Mouse (Mus musculus): ENCODE results near the gene Ptpn13. TPM values are rescaled to one million over a fixed set of nuclear protein-coding genes. Genes with fewer than 3 reads are reported as not detected.

Ptpn13 gene
- polyA plus RNA-seq, 1 experiment from 2014 or later: 6.9 TPM

DNA sequence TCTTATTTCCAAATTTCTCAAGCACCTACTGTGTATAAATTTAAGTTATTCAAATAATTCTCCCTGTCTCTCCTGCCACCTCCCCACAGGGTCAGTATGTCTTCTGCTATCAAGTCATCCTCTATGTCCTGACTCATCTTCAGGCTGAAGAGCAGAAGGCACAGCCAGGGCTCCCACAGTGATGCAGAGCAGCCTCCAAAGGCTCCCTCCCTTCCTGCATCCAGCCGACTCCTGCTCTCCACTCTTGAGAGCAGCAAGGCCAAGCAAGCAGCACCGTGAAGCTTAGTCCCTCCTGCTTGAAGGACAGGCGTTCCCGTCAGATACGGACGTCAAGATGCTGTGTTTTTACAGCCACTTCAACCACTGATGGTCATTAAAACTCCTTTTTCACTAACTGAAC is 172.6 kb downstream of the Ptpn13 start:
- no peaks in the 10 kb centered on the region for H3K9me3 ChIP-seq
- peaks cover 42% of the 10 kb centered on the region for H3K4me1 ChIP-seq
- ATAC-seq (ENCODE audit: extremely low read depth, insufficient number of reproducible peaks, low FRiP score, low TSS enrichment): no peak
- peak overlapping the region; percentile 20; the same call in 1 of the 2 replicates for H3K27ac ChIP-seq (replicated peaks)
- no peak overlapping the region for H3K9ac ChIP-seq
- peaks cover 7% of the 10 kb centered on the region; the same call in 1 of the 2 replicates for H3K36me3 ChIP-seq
- WGBS: 56% methylated on average over 6 of the region's 6 CpGs
- H3K4me2 ChIP-seq: no peak overlapping the region
- no peaks in the 10 kb centered on the region for H3K27me3 ChIP-seq (replicated peaks)
- no peak overlapping the region for H3K4me3 ChIP-seq

DNA sequence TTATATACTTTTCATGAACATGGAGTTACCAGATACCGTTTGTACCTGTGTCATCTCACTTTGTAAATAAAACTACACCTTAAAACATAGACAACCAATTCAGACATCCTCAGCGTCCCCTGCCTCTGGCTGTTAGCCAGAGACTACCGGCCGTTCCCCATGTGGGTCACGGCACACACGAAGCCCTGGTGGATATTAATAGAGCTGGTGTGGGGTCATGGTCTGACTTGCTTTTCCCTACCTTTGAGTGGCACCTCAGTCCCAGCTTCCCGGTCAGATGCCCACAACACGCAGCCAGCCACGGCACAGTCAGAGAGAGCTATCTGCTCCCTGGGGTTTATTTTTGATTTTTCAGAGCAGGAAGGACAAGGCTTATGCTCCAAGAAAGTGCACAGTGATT is 173.3 kb downstream of the Ptpn13 start:
- H3K4me3 ChIP-seq: no peak overlapping the region
- H3K9ac ChIP-seq: no peak overlapping the region
- no peaks in the 10 kb centered on the region for H3K27me3 ChIP-seq (replicated peaks)
- no peak overlapping the region for H3K4me2 ChIP-seq
- H3K4me1 ChIP-seq: peaks cover 42% of the 10 kb centered on the region
- H3K9me3 ChIP-seq: no peaks in the 10 kb centered on the region
- 50% methylated on average over 9 of the region's 9 CpGs for WGBS
- H3K36me3 ChIP-seq: peaks cover 7% of the 10 kb centered on the region; the same call in 1 of the 2 replicates
- peak overlapping the region; percentile 42 for H3K27ac ChIP-seq (replicated peaks)
- ATAC-seq (ENCODE audit: extremely low read depth, insufficient number of reproducible peaks, low FRiP score, low TSS enrichment): no peak

DNA sequence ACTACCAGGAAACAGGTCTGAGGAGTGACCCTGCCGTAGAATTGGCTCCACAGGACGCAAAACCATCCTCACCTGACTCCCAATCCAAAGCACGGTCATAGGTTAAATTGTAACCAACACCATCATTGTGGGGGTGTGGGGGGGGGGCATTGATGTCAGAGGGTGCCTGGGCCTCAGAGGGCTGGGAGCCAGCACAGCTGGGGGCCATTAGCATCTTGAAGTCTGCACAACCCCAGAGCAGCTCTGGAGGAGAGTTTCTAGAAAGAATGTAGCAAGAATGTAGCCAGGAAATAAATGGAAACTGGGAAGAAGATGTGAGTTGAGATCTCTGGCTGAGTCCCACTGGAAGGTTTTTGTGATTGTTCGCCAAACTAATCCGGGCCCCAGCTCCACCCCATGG is 173.9 kb downstream of the Ptpn13 start:
- H3K4me2 ChIP-seq: no peak overlapping the region
- no peaks in the 10 kb centered on the region for H3K27me3 ChIP-seq (replicated peaks)
- peak overlapping the region; percentile 42; the same call in 1 of the 2 replicates for H3K27ac ChIP-seq (replicated peaks)
- 84% methylated on average over 5 of the region's 5 CpGs for WGBS
- H3K9me3 ChIP-seq: no peaks in the 10 kb centered on the region
- H3K9ac ChIP-seq: no peak overlapping the region
- H3K4me3 ChIP-seq: no peak overlapping the region
- 0 out of 2 replicates have a peak, but pooled peaks cover 4% of the 10 kb centered on the region for H3K36me3 ChIP-seq
- H3K4me1 ChIP-seq: peaks cover 42% of the 10 kb centered on the region
- ATAC-seq (ENCODE audit: extremely low read depth, insufficient number of reproducible peaks, low FRiP score, low TSS enrichment): no peak

DNA sequence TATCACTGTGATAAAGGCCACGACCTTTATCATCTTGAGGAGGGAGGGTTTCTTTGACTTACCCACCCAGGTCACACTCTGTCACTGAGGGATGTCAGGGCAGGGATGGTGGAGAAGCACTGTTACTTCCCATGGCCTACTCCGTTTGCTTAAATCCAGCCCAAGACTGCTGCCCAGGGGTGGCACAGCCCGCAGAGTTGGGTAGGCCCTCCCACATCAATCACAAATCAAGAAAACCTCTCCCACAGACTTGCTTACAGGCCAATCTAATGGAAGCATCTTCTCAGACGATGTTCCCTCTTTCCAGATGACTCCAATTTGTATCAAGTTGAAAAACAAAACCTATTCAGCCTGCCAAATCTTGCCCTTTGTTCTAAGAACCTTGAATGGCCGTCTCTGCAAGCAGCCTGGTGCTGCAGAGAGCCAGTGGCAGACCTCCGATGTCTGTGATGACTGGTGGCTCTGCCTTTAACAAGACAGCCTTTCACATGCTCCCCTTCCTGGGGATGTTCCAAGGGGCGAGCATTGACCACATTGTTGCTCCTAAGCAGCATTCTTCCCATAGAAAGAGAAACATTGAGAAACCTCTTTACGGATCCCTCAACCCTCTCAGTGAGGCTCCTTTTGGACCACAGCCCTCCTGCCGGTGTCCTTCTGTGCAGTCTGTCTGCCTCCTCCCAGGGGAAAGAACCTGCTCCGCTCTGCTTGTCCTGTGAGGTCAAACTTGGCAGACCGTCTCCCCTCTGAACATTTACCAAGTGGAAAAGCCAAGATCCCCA is 178.3 kb downstream of the Ptpn13 start:
- H3K27ac ChIP-seq (replicated peaks): no peak overlapping the region
- 72% methylated on average over 11 of the region's 11 CpGs for WGBS
- H3K9ac ChIP-seq: no peak overlapping the region
- peaks cover 11% of the 10 kb centered on the region for H3K4me1 ChIP-seq
- H3K36me3 ChIP-seq: no peaks in the 10 kb centered on the region
- no peak overlapping the region for H3K4me2 ChIP-seq
- H3K4me3 ChIP-seq: no peak overlapping the region
- no peaks in the 10 kb centered on the region for H3K27me3 ChIP-seq (replicated peaks)
- no peaks in the 10 kb centered on the region for H3K9me3 ChIP-seq
- ATAC-seq (ENCODE audit: extremely low read depth, insufficient number of reproducible peaks, low FRiP score, low TSS enrichment): no peak

DNA sequence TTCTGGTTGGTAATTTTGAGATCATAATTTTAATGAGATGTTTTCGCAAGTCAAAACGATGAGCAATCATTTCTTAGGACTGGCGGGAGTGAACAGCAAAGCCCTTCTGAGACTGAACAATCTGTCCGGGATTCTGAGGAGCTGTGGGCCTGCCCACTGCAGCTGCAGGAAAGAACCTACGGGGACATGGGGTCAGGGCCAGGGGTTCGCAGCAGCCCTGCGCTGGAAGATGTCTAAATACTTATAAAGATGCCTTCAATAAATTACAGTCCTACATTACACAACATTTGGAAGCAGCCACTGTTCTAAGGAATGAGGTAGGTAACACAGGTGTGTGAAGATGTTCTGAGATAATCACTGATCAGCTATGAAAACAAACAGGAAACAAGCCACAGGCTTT is 180.7 kb downstream of the Ptpn13 start:
- no peaks in the 10 kb centered on the region for H3K36me3 ChIP-seq
- WGBS: 81% methylated on average over 7 of the region's 7 CpGs
- ATAC-seq (ENCODE audit: extremely low read depth, insufficient number of reproducible peaks, low FRiP score, low TSS enrichment): no peak
- H3K9ac ChIP-seq: no peak overlapping the region
- no peak overlapping the region for H3K27ac ChIP-seq (replicated peaks)
- no peak overlapping the region for H3K4me3 ChIP-seq
- no peaks in the 10 kb centered on the region for H3K4me1 ChIP-seq
- no peak overlapping the region for H3K4me2 ChIP-seq
- no peaks in the 10 kb centered on the region for H3K9me3 ChIP-seq
- no peaks in the 10 kb centered on the region for H3K27me3 ChIP-seq (replicated peaks)

DNA sequence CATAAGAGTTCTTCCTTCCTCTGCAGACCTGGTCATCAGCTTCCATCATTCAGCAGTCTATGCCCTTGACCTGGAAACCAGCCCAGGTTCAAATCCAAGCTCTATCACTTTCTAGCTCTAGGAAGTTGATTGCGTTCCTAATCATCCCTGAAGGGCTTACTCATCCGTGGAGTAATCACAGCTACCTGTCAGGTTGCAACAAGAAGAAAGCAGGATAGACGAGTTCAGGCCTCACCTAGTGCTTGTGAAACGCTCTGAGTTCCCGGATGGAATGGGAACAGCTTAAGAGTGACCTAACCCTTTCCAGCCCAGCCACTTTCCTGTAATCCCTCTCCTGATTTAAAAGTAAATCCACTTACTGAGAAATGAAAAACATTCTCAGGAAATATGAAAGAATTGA is 185.2 kb downstream of the Ptpn13 start:
- no peaks in the 10 kb centered on the region for H3K4me1 ChIP-seq
- H3K27ac ChIP-seq (replicated peaks): no peak overlapping the region
- H3K9ac ChIP-seq: no peak overlapping the region
- 54% methylated on average over 5 of the region's 5 CpGs for WGBS
- no peaks in the 10 kb centered on the region for H3K27me3 ChIP-seq (replicated peaks)
- H3K9me3 ChIP-seq: no peaks in the 10 kb centered on the region
- ATAC-seq (ENCODE audit: extremely low read depth, insufficient number of reproducible peaks, low FRiP score, low TSS enrichment): no peak
- H3K36me3 ChIP-seq: no peaks in the 10 kb centered on the region
- H3K4me2 ChIP-seq: no peak overlapping the region
- H3K4me3 ChIP-seq: no peak overlapping the region

DNA sequence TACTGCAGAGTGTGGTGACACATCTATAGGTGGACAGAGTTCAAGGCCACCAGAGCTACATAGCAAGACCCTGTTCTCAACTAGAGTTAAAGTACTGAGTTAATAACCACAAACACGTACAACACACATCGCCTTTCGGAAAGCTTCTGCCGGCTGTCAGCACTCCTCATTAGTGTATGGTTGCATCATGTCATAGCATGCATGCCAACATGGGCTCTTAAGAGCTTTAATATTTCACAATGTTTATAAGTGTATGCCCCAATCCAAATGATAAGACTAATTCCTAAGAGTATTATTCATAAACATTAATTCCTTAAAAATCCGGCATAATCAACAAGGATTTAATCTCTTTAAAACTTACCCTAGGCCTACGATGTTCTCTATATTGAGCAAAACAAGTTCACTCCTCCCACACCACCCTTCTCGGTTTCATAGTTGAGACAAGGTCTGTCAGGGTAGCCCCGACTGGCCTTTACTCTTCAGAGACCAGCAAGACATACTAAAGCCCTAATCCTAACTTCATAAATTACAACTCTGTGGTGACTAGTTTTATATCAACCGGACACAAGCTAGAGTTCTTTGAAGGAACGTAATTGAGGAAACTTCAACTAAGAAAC is 186.0 kb downstream of the Ptpn13 start:
- no peak overlapping the region for H3K4me2 ChIP-seq
- no peaks in the 10 kb centered on the region for H3K36me3 ChIP-seq
- H3K4me3 ChIP-seq: no peak overlapping the region
- no peaks in the 10 kb centered on the region for H3K27me3 ChIP-seq (replicated peaks)
- ATAC-seq (ENCODE audit: extremely low read depth, insufficient number of reproducible peaks, low FRiP score, low TSS enrichment): no peak
- WGBS: 79% methylated on average over 10 of the region's 10 CpGs
- H3K9me3 ChIP-seq: no peaks in the 10 kb centered on the region
- H3K27ac ChIP-seq (replicated peaks): no peak overlapping the region
- no peak overlapping the region for H3K9ac ChIP-seq
- H3K4me1 ChIP-seq: no peaks in the 10 kb centered on the region

DNA sequence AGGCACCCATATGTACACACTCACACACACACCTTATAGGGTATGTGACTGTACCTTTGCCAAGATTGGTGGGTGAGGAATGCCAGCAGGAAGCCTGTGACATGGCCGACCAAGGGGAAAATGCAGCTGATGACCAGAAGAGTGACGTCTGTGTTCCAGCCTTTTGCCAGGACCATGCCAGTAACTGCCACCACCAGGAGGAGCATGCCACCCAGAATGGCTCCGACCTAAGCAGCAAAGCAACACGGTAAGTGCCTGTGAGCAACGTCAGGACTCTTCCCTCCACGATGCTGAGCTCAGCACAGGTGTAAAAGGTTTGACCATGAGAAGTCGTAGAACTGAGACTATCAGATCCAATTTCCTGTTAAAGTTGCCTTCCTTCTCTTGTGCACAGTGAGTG is 187.3 kb downstream of the Ptpn13 start:
- 75% methylated on average over 7 of the region's 7 CpGs for WGBS
- ATAC-seq (ENCODE audit: extremely low read depth, insufficient number of reproducible peaks, low FRiP score, low TSS enrichment): no peak
- H3K27ac ChIP-seq (replicated peaks): no peak overlapping the region
- no peak overlapping the region for H3K4me3 ChIP-seq
- H3K4me2 ChIP-seq: no peak overlapping the region
- H3K27me3 ChIP-seq (replicated peaks): no peaks in the 10 kb centered on the region
- H3K9me3 ChIP-seq: no peaks in the 10 kb centered on the region
- no peak overlapping the region for H3K9ac ChIP-seq
- no peaks in the 10 kb centered on the region for H3K36me3 ChIP-seq
- no peaks in the 10 kb centered on the region for H3K4me1 ChIP-seq

DNA sequence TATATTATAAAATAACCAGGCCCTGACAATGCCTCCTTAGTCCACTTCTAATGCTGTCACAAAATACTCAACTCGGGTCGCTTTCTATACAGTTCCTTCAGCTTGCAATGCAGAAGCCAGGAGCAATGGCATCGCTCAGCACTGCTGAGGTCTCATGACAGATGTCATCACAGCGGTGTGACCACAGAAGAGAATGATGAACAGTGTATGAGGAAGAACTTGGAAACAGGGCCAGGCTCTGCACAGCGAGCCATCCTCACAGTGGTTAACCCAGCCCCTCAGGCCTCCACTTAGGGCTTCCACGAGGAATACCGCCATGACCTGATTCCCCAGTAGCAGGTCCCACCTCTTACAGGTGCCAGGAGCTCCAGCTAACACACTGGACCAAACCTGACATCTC is 189.4 kb downstream of the Ptpn13 start:
- 80% methylated on average over 7 of the region's 7 CpGs for WGBS
- H3K36me3 ChIP-seq: no peaks in the 10 kb centered on the region
- H3K4me1 ChIP-seq: no peaks in the 10 kb centered on the region
- no peaks in the 10 kb centered on the region for H3K9me3 ChIP-seq
- no peak for ATAC-seq (ENCODE audit: extremely low read depth, insufficient number of reproducible peaks, low FRiP score, low TSS enrichment)
- no peak overlapping the region for H3K4me2 ChIP-seq
- no peak overlapping the region for H3K4me3 ChIP-seq
- no peak overlapping the region for H3K27ac ChIP-seq (replicated peaks)
- no peaks in the 10 kb centered on the region for H3K27me3 ChIP-seq (replicated peaks)
- H3K9ac ChIP-seq: no peak overlapping the region

DNA sequence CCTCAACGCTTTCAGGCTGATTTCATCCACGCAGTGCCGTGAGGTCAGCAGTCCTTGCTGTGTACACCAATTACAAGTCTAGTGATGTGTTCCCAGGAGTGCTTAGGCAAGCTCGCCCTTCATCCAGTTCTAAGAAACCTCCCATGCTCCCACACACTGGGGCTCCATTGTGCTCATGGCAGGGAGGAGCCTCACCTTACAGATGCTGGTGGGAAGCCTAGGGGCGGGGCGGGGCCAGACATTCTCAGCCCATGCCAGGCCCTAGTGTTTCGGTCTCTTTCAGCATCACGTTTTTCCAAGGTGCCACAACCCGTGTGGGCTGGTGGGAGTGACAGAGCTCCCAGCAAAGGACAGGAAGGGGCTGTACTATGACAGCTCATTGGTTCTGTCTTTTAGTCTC is 192.2 kb downstream of the Ptpn13 start:
- no peak overlapping the region for H3K27ac ChIP-seq (replicated peaks)
- no peak for ATAC-seq (ENCODE audit: extremely low read depth, insufficient number of reproducible peaks, low FRiP score, low TSS enrichment)
- 79% methylated on average over 9 of the region's 9 CpGs for WGBS
- no peaks in the 10 kb centered on the region for H3K36me3 ChIP-seq
- no peaks in the 10 kb centered on the region for H3K27me3 ChIP-seq (replicated peaks)
- H3K9me3 ChIP-seq: no peaks in the 10 kb centered on the region
- H3K4me1 ChIP-seq: peaks cover 21% of the 10 kb centered on the region
- H3K9ac ChIP-seq: no peak overlapping the region
- H3K4me3 ChIP-seq: no peak overlapping the region
- H3K4me2 ChIP-seq: no peak overlapping the region

DNA sequence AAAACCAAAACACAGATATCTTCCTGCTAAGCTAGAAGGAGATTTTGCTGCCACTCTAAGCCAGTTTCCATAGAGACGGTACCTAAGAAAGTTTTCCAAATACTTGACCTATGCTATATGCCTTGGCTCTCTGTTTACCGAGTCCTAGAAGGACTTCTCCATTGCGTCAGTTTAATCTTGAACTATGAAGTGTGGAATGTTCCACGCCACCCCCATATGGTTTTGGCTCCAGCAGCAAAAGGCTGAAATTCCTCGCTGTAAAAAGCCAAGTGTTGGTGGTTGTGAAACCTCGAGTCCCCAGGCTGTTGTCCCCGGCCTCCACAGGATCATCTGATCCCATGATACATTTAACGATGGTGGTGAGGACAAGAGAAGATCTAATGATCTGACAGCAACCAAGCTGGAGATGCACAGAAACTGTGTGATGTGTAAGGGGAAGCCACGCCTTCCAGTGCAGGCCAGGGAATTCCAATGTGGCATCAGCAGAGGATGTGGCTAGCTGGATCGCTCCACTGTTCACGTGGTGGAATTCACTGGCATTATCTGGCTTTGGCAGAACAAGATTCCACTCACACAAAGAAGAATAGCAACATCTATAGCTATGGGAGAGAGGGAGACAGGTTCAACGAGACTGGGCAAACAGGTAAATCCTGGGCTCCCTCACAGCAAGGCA is 195.4 kb downstream of the Ptpn13 start:
- Histone ChIP-seq H3K36me3 (no peaks in the 10 kb centered on the region), H3K4me2 (peak overlapping the region; percentile 7; the same call in 1 of the 2 replicates), H3K4me1 (peaks cover 27% of the 10 kb centered on the region), H3K27ac (replicated peaks) (peak overlapping the region; percentile 70), H3K9me3 (no peaks in the 10 kb centered on the region), H3K27me3 (replicated peaks) (no peaks in the 10 kb centered on the region), H3K4me3 (no peak overlapping the region), H3K9ac (no peak overlapping the region)
- no peak; the same call in 1 of the 2 replicates for ATAC-seq (ENCODE audit: extremely low read depth, insufficient number of reproducible peaks, low FRiP score, low TSS enrichment)
- WGBS: 34% methylated on average over 12 of the region's 12 CpGs
